Mouse (Mus musculus): ENCODE measurements around the gene Chrm5. TPM values are rescaled to one million over a fixed set of nuclear protein-coding genes. Genes with fewer than 3 reads are reported as not detected.

The Chrm5 gene
- polyA plus RNA-seq, 1 experiment from 2014 or later: not detected

GRCm38 (mm10) chr2:112506841-112507435 lies 26.4 kb upstream of the Chrm5 start:
- no peaks in the 10 kb centered on the region for H3K9me3 ChIP-seq (ENCODE audit: control insufficient read depth, low read length)
- no peak for DNase-seq (ENCODE audit: low spot score, missing footprints)
- no peak overlapping the region for H3K4me3 ChIP-seq (ENCODE audit: low read depth, low read length)
- 81% methylated on average over 5 of the region's 5 CpGs for WGBS
- H3K4me1 ChIP-seq (ENCODE audit: control insufficient read depth, insufficient read depth, low read length): no peaks in the 10 kb centered on the region
- no peaks in the 10 kb centered on the region for H3K27me3 ChIP-seq (ENCODE audit: control insufficient read depth, insufficient read depth, low read length)
- H3K36me3 ChIP-seq (ENCODE audit: control insufficient read depth, insufficient read depth, low read length): no peaks in the 10 kb centered on the region
- no peak overlapping the region for H3K9ac ChIP-seq (ENCODE audit: low read length)
- no peak overlapping the region for H3K27ac ChIP-seq (ENCODE audit: low read depth, low read length)
- H3K4me2 ChIP-seq: no peak overlapping the region
- no peak for ATAC-seq (ENCODE audit: low FRiP score)

- Histone ChIP-seq H3K4me1 (ENCODE audit: control insufficient read depth, insufficient read depth, low read length) (no peaks in the 10 kb centered on the region; the same call in 1 of the 2 replicates), H3K9me3 (ENCODE audit: control insufficient read depth, low read length) (no peaks in the 10 kb centered on the region), H3K27me3 (ENCODE audit: control insufficient read depth, insufficient read depth, low read length) (no peaks in the 10 kb centered on the region), H3K27ac (ENCODE audit: low read depth, low read length) (no peak overlapping the region), H3K4me3 (ENCODE audit: low read depth, low read length) (no peak overlapping the region), H3K4me2 (no peak overlapping the region), H3K36me3 (ENCODE audit: control insufficient read depth, insufficient read depth, low read length) (no peaks in the 10 kb centered on the region), H3K9ac (ENCODE audit: low read length) (no peak overlapping the region)
- ATAC-seq (ENCODE audit: low FRiP score) (no peak), DNase-seq (ENCODE audit: low spot score, missing footprints) (no peak)
- WGBS: 92% methylated on average over 6 of the region's 6 CpGs
These were observed 23.4 kb upstream of the Chrm5 start for GRCm38 (mm10) chr2:112503978-112504377.

- no peak overlapping the region for H3K27ac ChIP-seq (ENCODE audit: low read depth, low read length)
- ATAC-seq (ENCODE audit: low FRiP score): peak; percentile 93
These were observed 20.6 kb upstream of the Chrm5 start for GRCm38 (mm10) chr2:112501209-112501608.

GRCm38 (mm10) chr2:112497851-112498250 lies 17.3 kb upstream of the Chrm5 start:
- H3K4me3 ChIP-seq (ENCODE audit: low read depth, low read length): no peak overlapping the region
- H3K27me3 ChIP-seq (ENCODE audit: control insufficient read depth, insufficient read depth, low read length): no peaks in the 10 kb centered on the region
- WGBS: 74% methylated on average over 7 of the region's 7 CpGs
- H3K4me2 ChIP-seq: no peak overlapping the region
- no peaks in the 10 kb centered on the region for H3K9me3 ChIP-seq (ENCODE audit: control insufficient read depth, low read length)
- DNase-seq (ENCODE audit: low spot score, missing footprints): no peak
- peaks cover 2% of the 10 kb centered on the region for H3K4me1 ChIP-seq (ENCODE audit: control insufficient read depth, insufficient read depth, low read length)
- no peaks in the 10 kb centered on the region for H3K36me3 ChIP-seq (ENCODE audit: control insufficient read depth, insufficient read depth, low read length)
- H3K9ac ChIP-seq (ENCODE audit: low read length): no peak overlapping the region
- ATAC-seq (ENCODE audit: low FRiP score): no peak
- H3K27ac ChIP-seq (ENCODE audit: low read depth, low read length): no peak overlapping the region

More at GRCm38 (mm10) chr2:112501209-112501608, 20.6 kb upstream of the Chrm5 start:
- Histone ChIP-seq H3K4me3 (ENCODE audit: low read depth, low read length) (no peak overlapping the region), H3K4me1 (ENCODE audit: control insufficient read depth, insufficient read depth, low read length) (no peaks in the 10 kb centered on the region; the same call in 1 of the 2 replicates), H3K4me2 (no peak overlapping the region), H3K9me3 (ENCODE audit: control insufficient read depth, low read length) (no peaks in the 10 kb centered on the region), H3K27me3 (ENCODE audit: control insufficient read depth, insufficient read depth, low read length) (no peaks in the 10 kb centered on the region), H3K36me3 (ENCODE audit: control insufficient read depth, insufficient read depth, low read length) (no peaks in the 10 kb centered on the region), H3K9ac (ENCODE audit: low read length) (no peak overlapping the region)
- WGBS: 5% methylated on average over 6 of the region's 6 CpGs
- DNase-seq (ENCODE audit: low spot score, missing footprints): peak; percentile 91

- Histone ChIP-seq H3K27ac (ENCODE audit: low read depth, low read length) (no peak overlapping the region), H3K4me1 (ENCODE audit: control insufficient read depth, insufficient read depth, low read length) (peaks cover 5% of the 10 kb centered on the region), H3K4me2 (peak overlapping the region; percentile 64), H3K9ac (ENCODE audit: low read length) (peak overlapping the region; percentile 95), H3K9me3 (ENCODE audit: control insufficient read depth, low read length) (no peaks in the 10 kb centered on the region), H3K27me3 (ENCODE audit: control insufficient read depth, insufficient read depth, low read length) (no peaks in the 10 kb centered on the region), H3K36me3 (ENCODE audit: control insufficient read depth, insufficient read depth, low read length) (no peaks in the 10 kb centered on the region), H3K4me3 (ENCODE audit: low read depth, low read length) (peak overlapping the region; percentile 69)
- 44% methylated on average over 11 of the region's 11 CpGs for WGBS
- peak; percentile 12; the same call in 1 of the 2 replicates for ATAC-seq (ENCODE audit: low FRiP score)
- no peak for DNase-seq (ENCODE audit: low spot score, missing footprints)
These were observed 13.1 kb upstream of the Chrm5 start for GRCm38 (mm10) chr2:112493539-112494260.

- peak within 1 kb of the TSS; percentile 69 for H3K4me3 ChIP-seq (ENCODE audit: low read depth, low read length)
- H3K9ac ChIP-seq (ENCODE audit: low read length): peak within 1 kb of the TSS; percentile 95
- H3K4me1 ChIP-seq (ENCODE audit: control insufficient read depth, insufficient read depth, low read length): peaks cover 5% of the 10 kb centered on the region
- no peaks in the 10 kb centered on the region for H3K27me3 ChIP-seq (ENCODE audit: control insufficient read depth, insufficient read depth, low read length)
- H3K27ac ChIP-seq (ENCODE audit: low read depth, low read length): peak within 1 kb of the TSS; percentile 92
- DNase-seq (ENCODE audit: low spot score, missing footprints) (peak; percentile 97), ATAC-seq (ENCODE audit: low FRiP score) (peak; percentile 96)
- WGBS: under 1% methylated on average over 58 of the region's 87 CpGs
- no peaks in the 10 kb centered on the region for H3K36me3 ChIP-seq (ENCODE audit: control insufficient read depth, insufficient read depth, low read length)
- H3K9me3 ChIP-seq (ENCODE audit: control insufficient read depth, low read length): no peaks in the 10 kb centered on the region
- H3K4me2 ChIP-seq: peak within 1 kb of the TSS; percentile 64
These were observed 12.4 kb upstream of the Chrm5 start, which contains the start of gene Aven for GRCm38 (mm10) chr2:112492856-112493538. Aven (plus strand) TSS chr2:112492964.

- peak overlapping the region; percentile 92 for H3K27ac ChIP-seq (ENCODE audit: low read depth, low read length)
- H3K4me3 ChIP-seq (ENCODE audit: low read depth, low read length): peak overlapping the region; percentile 69
- DNase-seq (ENCODE audit: low spot score, missing footprints): peak; percentile 96
- H3K36me3 ChIP-seq (ENCODE audit: control insufficient read depth, insufficient read depth, low read length): no peaks in the 10 kb centered on the region
- peak overlapping the region; percentile 64 for H3K4me2 ChIP-seq
- ATAC-seq (ENCODE audit: low FRiP score): peak; percentile 15; the same call in 1 of the 2 replicates
- H3K9me3 ChIP-seq (ENCODE audit: control insufficient read depth, low read length): no peaks in the 10 kb centered on the region
- 3% methylated on average over 9 of the region's 9 CpGs for WGBS
- peaks cover 5% of the 10 kb centered on the region for H3K4me1 ChIP-seq (ENCODE audit: control insufficient read depth, insufficient read depth, low read length)
- H3K9ac ChIP-seq (ENCODE audit: low read length): peak overlapping the region; percentile 95
- H3K27me3 ChIP-seq (ENCODE audit: control insufficient read depth, insufficient read depth, low read length): no peaks in the 10 kb centered on the region
These were observed 11.9 kb upstream of the Chrm5 start for GRCm38 (mm10) chr2:112492431-112492855.

GRCm38 (mm10) chr2:112491629-112492028 lies 11.1 kb upstream of the Chrm5 start:
- H3K9me3 ChIP-seq (ENCODE audit: control insufficient read depth, low read length): no peaks in the 10 kb centered on the region
- 75% methylated on average over 5 of the region's 5 CpGs for WGBS
- DNase-seq (ENCODE audit: low spot score, missing footprints) (peak; percentile 75), ATAC-seq (ENCODE audit: low FRiP score) (no peak)
- no peaks in the 10 kb centered on the region for H3K27me3 ChIP-seq (ENCODE audit: control insufficient read depth, insufficient read depth, low read length)
- H3K4me1 ChIP-seq (ENCODE audit: control insufficient read depth, insufficient read depth, low read length): peaks cover 5% of the 10 kb centered on the region
- no peaks in the 10 kb centered on the region for H3K36me3 ChIP-seq (ENCODE audit: control insufficient read depth, insufficient read depth, low read length)
- H3K9ac ChIP-seq (ENCODE audit: low read length): no peak overlapping the region; the same call in 1 of the 2 replicates
- H3K27ac ChIP-seq (ENCODE audit: low read depth, low read length): no peak overlapping the region
- H3K4me2 ChIP-seq: no peak overlapping the region
- H3K4me3 ChIP-seq (ENCODE audit: low read depth, low read length): no peak overlapping the region
